Mouse (Mus musculus): ENCODE results near the gene Kctd3. TPM values are rescaled to one million over a fixed set of nuclear protein-coding genes. Genes with fewer than 3 reads are reported as not detected.
A peak's percentile ranks its signal among the peaks of the same experiment; 100 is the strongest.

Gene Kctd3
- total RNA-seq, 2 experiments from 2014 or later = 75.5 to 79.8 TPM

GRCm38 (mm10) chr1:189012846-189013586 lies 5.4 kb upstream of the Kctd3 start:
- no peak for DNase-seq (ENCODE audit: low spot score in 2 of 2)

DNA sequence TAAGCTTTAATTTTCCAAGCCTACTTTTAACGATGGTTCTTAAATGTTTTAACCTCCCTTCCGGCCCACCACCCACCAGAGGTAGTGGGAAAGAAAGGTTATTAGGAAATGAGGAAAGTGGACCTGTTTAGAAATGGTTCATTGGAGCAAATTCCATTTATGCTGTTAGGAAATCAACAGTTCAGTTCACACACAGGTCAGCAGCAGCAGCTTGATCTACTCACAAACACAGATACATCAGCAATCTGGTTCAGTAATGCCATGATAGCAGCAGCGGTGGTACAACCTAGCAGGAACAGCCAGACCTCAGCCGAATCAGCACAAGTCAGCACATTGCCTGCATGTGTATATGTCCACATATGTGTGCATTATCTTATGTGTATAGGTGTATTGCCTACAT lies 3.0 kb upstream of the Kctd3 start:
- no peak for DNase-seq (ENCODE audit: low spot score in 2 of 2)

DNA sequence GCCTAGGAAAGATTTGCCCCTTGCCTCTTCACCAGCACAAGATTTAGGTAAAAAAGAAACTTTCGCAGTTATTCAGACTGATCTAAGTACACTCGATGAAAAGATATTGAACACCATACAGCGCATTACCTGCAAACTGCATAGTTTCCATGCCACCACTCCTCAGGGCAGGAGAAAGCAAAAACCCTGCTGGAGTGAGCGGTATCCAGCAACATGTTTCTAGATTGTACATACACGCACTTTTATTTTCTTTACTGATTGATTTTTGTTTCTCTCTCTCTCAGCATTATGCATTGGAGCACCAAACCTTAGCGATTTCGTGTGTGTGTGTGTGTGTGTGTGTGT lies 311 bp upstream of the Kctd3 start:
- no peak for DNase-seq (ENCODE audit: low spot score in 2 of 2)

DNA sequence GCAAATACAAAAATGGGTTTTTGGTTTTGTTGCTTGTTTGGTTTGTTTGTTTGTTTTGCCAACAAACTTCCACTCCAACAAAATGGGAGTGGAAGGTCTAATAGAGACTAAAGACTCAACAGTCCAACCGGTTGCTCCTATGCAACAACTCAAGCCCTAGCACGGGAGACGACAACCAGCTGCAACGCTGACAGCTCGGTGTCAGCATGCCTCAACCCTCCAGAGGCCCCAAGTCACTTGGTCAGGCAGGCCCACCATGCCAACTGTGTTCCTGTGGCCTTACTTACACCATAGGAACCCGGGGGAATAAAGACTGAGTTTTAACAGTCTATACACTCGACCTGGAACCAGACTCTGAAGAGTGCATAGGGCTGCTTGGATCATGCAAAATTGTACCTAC lies 815 bp downstream of the Kctd3 start:
- DNase-seq (ENCODE audit: low spot score in 2 of 2) = no peak

DNA sequence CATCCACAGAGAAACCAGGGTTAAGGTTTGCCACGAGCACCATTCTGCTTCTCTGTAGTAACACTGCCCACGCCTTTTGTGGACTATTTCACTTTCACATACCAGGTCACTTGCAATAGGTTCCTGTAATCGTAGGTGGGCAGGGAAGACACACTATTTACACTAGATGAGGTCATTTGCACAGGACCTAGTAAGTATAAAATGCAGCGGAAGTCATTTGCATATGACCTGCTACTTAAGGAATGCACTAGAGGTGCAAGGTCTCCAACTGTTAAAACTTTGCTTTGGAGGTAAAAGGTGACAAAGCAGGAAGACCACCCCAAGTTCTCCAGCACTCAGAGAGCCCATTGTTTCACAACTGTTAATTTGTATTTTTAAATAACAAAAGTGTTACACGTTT lies 1.4 kb downstream of the Kctd3 start:
- DNase-seq (ENCODE audit: low spot score in 2 of 2) = no peak

DNA sequence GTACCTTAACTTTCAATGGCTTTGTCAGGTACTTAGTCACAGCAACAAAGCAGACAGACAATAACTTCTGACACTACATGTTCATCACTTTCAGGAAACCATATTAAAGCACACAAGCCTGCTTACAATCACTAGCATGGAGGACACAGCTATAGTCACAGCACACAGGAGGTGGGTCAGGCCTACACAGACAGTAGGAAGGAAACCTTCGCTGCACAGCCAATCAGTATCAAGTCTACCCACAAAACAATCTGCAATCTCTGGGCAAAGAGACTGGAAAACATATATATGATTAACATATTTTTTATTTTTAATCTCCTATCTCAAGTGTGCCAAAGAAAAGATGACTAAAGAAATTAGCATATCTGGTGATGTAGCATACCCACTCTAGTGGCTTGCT lies 2.9 kb downstream of the Kctd3 start:
- DNase-seq (ENCODE audit: low spot score in 2 of 2) = no peak

GRCm38 (mm10) chr1:189001815-189002214 lies 5.8 kb downstream of the Kctd3 start:
- DNase-seq (ENCODE audit: low spot score in 2 of 2) = no peak

GRCm38 (mm10) chr1:188999981-189000380 lies 7.7 kb downstream of the Kctd3 start:
- no peak for DNase-seq (ENCODE audit: low spot score in 2 of 2)

- no peak for DNase-seq (ENCODE audit: low spot score in 2 of 2)
These were observed 9.7 kb downstream of the Kctd3 start for GRCm38 (mm10) chr1:188997921-188998320.

GRCm38 (mm10) chr1:188993218-188993617 lies 14.4 kb downstream of the Kctd3 start:
- DNase-seq (ENCODE audit: low spot score in 2 of 2) = peak; percentile 31 to 54

GRCm38 (mm10) chr1:188980050-188980449 lies 27.6 kb downstream of the Kctd3 start:
- DNase-seq (ENCODE audit: low spot score in 2 of 2) = peak; percentile 60 to 63

DNA sequence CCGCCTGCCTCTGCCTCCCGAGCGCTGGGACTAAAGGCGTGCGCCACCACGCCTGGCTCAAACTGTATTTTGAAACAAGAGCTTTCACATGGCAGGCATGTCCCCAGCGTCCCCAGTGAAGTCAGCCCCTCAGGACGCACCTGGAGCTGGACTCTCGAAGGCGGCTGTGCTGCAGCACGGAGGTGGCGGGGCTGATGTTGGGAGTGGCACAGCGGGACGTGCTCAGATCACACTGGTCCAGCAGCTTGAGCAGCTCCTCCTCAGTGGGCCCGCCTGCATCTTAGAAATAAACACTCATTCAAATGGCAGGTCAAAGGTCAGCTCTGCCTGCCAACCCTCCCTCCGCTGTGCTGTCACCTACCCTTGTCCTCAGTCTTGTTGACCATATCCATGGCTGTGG lies 33.7 kb downstream of the Kctd3 start:
- no peak for DNase-seq (ENCODE audit: low spot score in 2 of 2)

GRCm38 (mm10) chr1:188973078-188973477 lies 34.6 kb downstream of the Kctd3 start:
- no peak for DNase-seq (ENCODE audit: low spot score in 2 of 2)

- DNase-seq (ENCODE audit: low spot score in 2 of 2) = no peak
These were observed 55.1 kb downstream of the Kctd3 start for GRCm38 (mm10) chr1:188952501-188952900.

GRCm38 (mm10) chr1:188951091-188951490 lies 56.5 kb downstream of the Kctd3 start:
- no peak for DNase-seq (ENCODE audit: low spot score in 2 of 2)

DNA sequence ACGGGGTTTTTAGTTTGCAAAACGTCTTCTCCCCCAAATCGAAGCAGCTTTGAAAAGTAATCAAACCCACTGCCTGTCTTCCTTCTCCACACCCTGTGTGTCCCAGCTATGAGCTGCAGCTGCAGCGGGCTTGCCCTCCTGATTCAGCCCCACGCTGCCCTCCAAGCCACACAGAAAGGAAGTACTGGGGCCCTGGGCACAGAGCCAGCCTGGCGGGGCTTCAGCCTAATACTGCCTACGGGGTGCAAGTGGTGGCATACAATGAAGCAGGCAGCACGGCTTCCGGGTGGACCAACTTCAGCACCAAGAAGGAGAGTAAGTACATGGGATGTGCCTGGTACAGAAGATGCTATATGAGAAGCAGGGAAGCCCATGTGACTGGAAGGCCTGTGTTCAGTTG lies 59.4 kb downstream of the Kctd3 start:
- no peak for DNase-seq (ENCODE audit: low spot score in 2 of 2)

DNA sequence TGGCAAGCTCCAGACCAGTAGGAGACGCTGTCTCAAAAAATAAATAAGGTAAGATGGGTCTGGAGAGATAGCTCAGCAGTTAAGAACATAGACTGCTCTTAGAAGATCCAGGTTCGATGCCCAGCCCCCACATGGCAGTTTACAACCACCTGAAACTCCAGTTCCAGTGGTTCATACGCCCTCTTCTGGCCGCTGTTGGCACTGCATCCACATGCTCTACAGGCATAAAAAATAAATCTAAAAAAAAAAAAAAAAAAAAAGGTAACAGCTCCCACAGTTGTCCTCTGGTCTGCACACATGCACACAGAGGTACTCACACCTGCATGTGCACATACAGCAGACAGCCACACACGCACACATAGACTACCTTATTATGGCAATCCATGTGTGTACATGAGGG lies 59.8 kb downstream of the Kctd3 start:
- peak; percentile 12 to 30 for DNase-seq (ENCODE audit: low spot score in 2 of 2)

DNA sequence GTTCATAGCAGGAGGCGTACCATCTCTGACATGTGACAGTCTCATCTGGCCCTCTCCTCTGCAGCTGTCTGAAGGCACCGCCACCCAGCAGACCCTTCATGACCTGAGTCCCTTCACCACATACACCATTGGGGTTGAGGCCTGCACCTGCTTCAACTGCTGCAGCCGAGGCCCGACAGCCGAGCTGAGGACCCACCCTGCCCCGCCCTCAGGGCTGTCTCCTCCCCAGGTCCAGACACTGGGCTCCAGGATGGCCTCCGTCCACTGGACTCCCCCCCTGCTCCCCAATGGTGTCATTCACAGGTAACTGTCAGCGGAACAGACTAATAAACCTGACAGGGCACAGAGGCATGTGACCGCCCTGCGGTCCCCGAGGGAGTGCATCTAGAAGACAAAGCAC lies 60.8 kb downstream of the Kctd3 start:
- DNase-seq (ENCODE audit: low spot score in 2 of 2) = no peak

DNA sequence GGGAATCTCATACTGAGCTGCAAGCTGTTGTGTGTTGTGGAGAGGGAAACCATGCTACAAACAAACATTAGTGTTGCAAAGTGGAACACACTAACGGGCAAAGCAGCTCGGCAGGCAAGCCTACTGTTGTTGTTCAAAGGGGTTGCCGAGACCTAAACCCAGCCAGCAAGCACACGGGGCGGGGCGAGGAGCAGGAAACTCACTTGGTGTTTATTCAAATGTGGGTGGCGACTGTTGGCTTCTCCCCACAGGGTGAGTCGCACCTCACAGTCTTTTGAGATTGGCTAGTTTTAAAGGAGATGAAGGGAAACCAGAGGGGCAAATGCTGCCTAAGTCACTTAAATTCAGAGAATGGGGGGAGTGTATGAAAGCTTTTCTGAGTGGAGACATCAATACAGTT lies 62.3 kb downstream of the Kctd3 start:
- DNase-seq (ENCODE audit: low spot score in 2 of 2) = no peak

DNA sequence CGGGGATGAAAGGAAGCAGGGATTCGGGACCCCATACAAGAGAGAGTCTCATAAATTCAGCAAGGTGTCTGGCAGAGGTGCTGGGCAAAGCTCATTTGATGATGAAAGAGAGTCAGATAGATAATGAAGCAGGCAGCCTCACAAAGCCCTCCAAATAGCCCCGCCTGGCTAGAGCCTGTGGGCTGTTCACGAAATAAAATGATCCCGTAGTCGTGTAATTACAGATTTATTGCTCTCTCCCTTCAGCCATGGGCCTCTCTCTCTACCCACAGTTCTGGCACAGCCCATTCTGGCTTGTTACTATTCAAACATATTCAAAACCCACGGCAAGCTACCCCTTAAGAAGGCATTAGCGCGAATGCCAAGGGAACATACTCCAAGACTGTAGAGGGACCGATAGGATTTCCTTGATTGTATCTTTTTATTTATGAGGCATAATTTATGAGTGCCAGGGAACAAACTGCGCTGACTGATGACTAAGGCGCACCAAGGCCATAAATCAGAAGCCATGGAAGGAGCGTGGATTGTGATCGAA lies 70.3 kb downstream of the Kctd3 start:
- DNase-seq (ENCODE audit: low spot score in 2 of 2) = no peak

All from left cerebral cortex, adult 18-20 months (tissue).